Mouse (Mus musculus) lung, postnatal 25 days (tissue): ENCODE measurements around the gene Srsf1.
"Not testable (repeated sequence)": the region's sequence is repeated elsewhere in the genome, so short reads cannot be mapped to it uniquely, and the experiment has no call there.

Experiments
- DNase-seq: peaks from one replicate; pipeline ENCODE4 v3.0.0; 2022; ENCODE audit warnings: low spot score

Srsf1 gene

GRCm38 (mm10) chr11:88039066-88039465, 8.1 kb upstream of the Srsf1 start:
- no peak for DNase-seq

- DNase-seq = no peak
Observed at GRCm38 (mm10) chr11:88044314-88044713, 2.9 kb upstream of the Srsf1 start.

- not testable (repeated sequence) for DNase-seq
Observed at GRCm38 (mm10) chr11:88045159-88045558, 2.0 kb upstream of the Srsf1 start.

GRCm38 (mm10) chr11:88045878-88046277, 1.3 kb upstream of the Srsf1 start:
- DNase-seq = no peak

GRCm38 (mm10) chr11:88046323-88046937, 743 bp upstream of the Srsf1 start:
- DNase-seq = no peak

GRCm38 (mm10) chr11:88047871-88048531, 828 bp downstream of the Srsf1 start:
- DNase-seq = peak; percentile 64

- no peak for DNase-seq
Observed at GRCm38 (mm10) chr11:88048961-88049670, 1.9 kb downstream of the Srsf1 start.

- DNase-seq = no peak
Observed at GRCm38 (mm10) chr11:88049732-88050131, 2.6 kb downstream of the Srsf1 start.

- no peak for DNase-seq
Observed at GRCm38 (mm10) chr11:88052638-88053037, 5.5 kb downstream of the Srsf1 start.

GRCm38 (mm10) chr11:88053821-88054220, 6.6 kb downstream of the Srsf1 start:
- no peak for DNase-seq

GRCm38 (mm10) chr11:88054589-88054988, 7.4 kb downstream of the Srsf1 start:
- peak; percentile 43 for DNase-seq

- no peak for DNase-seq
Observed at GRCm38 (mm10) chr11:88055777-88056176, 8.6 kb downstream of the Srsf1 start.

GRCm38 (mm10) chr11:88057788-88058187, 10.6 kb downstream of the Srsf1 start:
- no peak for DNase-seq

GRCm38 (mm10) chr11:88059141-88059540, 12.0 kb downstream of the Srsf1 start:
- peak; percentile 75 for DNase-seq

- peak; percentile 37 for DNase-seq
Observed at GRCm38 (mm10) chr11:88061892-88062625, 14.9 kb downstream of the Srsf1 start.

- DNase-seq = no peak
Observed at GRCm38 (mm10) chr11:88065732-88066131, 18.6 kb downstream of the Srsf1 start.

- no peak for DNase-seq
Observed at GRCm38 (mm10) chr11:88067191-88067585, 20.0 kb downstream of the Srsf1 start.

GRCm38 (mm10) chr11:88067586-88068410, 20.6 kb downstream of the Srsf1 start, which contains the start of gene Vezf1:
Vezf1 (plus strand) TSS chr11:88068279.
- peak; percentile 66 for DNase-seq

- DNase-seq = peak; percentile 71
Observed at GRCm38 (mm10) chr11:88068411-88069245, 21.5 kb downstream of the Srsf1 start.

GRCm38 (mm10) chr11:88069246-88069570, 22.0 kb downstream of the Srsf1 start:
- DNase-seq = no peak

- no peak for DNase-seq
Observed at GRCm38 (mm10) chr11:88070392-88070791, 23.2 kb downstream of the Srsf1 start.
